16 mouse cellular contexts compared by ENCODE assay signal in genomic region chr13:14131651-14132050, GRCm38 (mm10).
"Had no signal": no experiment of that assay in that cellular context is flagged by ENCODE, and none has a peak within 500 bp of the region (broad histone marks: within the 10 kb centered on the region; RNA-seq: fewer than 3 reads in every experiment).

No protein-coding gene starts in this region.

- H3K4me3 ChIP-seq: limb, embryonic 15.5 days; liver, embryonic 12.5 days; midbrain, embryonic 12.5 days; neural tube, embryonic 12.5 days had no signal

- DNase-seq: kidney, adult 11 months; kidney, adult 9 months; kidney, postnatal 36 days; layer of hippocampus, adult 9-11 months; layer of hippocampus, postnatal 36 days; lung, embryonic 14.5 days; lung, postnatal 10 days; lung, postnatal 4 days; spleen, adult 18-20 months; thymus, adult 18-20 months; thymus, postnatal 14 days had no signal

- H3K27me3 ChIP-seq: limb, embryonic 15.5 days; liver, embryonic 12.5 days; midbrain, embryonic 12.5 days; neural tube, embryonic 12.5 days had no signal

- ATAC-seq: liver, embryonic 12.5 days had no signal

- H3K9me3 ChIP-seq: limb, embryonic 15.5 days; liver, embryonic 12.5 days; midbrain, embryonic 12.5 days; neural tube, embryonic 12.5 days had no signal

- H3K9ac ChIP-seq: limb, embryonic 15.5 days; liver, embryonic 12.5 days; lung, embryonic 14.5 days; midbrain, embryonic 12.5 days; neural tube, embryonic 12.5 days had no signal

- H3K4me2 ChIP-seq: limb, embryonic 15.5 days; liver, embryonic 12.5 days; lung, embryonic 14.5 days; midbrain, embryonic 12.5 days; neural tube, embryonic 12.5 days had no signal

- H3K4me1 ChIP-seq: limb, embryonic 15.5 days; liver, embryonic 12.5 days; midbrain, embryonic 12.5 days; neural tube, embryonic 12.5 days had no signal

- H3K27ac ChIP-seq: kidney, postnatal 0 days; limb, embryonic 15.5 days; liver, embryonic 12.5 days; midbrain, embryonic 12.5 days; neural tube, embryonic 12.5 days had no signal
